Mouse (Mus musculus): Measurements from ENCODE around the gene Rtn1.

The Rtn1 gene

DNA sequence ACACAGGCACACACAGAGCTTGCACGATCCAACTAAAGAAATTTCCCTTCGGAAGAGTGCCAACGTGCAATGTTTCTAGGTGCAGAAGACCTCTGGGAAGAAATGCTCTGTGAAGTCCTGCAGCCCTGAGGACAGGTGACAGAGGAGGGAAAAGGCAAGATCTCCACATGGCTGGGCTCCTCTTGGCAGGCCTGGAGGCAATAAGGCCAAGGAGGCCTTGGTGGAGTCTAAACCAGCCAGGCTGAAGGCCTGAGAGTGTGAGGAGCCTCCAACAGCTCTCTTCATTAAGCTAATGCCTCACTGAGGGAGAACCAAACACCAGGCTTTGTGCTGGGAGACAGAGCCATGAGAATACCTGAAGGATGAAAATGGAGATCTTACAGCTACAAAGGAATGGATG is 183.5 kb downstream of the Rtn1 start:
- DNase-seq, result no peak

GRCm38 (mm10) chr12:72223557-72224102 is 185.2 kb downstream of the Rtn1 start:
- no peak for DNase-seq

- no peak for DNase-seq
These were observed 195.3 kb downstream of the Rtn1 start for GRCm38 (mm10) chr12:72213554-72213953.

DNA sequence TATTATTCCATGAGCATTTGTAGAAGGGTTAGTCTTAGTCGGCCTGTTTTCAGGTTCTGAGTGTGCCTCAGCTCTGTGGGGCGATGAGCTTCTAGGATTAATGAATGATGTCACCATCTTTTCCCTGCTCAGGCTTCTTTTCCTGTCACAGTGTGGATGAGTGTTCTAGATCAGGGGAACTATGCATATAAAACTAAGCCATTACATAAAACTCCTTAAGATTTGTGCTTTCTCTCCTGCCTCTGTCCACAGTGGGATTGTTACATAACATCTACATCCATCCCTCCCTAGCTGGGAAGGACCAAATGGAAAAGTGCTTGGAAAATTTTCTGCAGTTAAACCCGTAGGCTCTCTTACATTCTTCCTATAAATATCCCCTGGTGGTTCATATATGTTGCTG is 208.0 kb downstream of the Rtn1 start:
- DNase-seq, result no peak

DNA sequence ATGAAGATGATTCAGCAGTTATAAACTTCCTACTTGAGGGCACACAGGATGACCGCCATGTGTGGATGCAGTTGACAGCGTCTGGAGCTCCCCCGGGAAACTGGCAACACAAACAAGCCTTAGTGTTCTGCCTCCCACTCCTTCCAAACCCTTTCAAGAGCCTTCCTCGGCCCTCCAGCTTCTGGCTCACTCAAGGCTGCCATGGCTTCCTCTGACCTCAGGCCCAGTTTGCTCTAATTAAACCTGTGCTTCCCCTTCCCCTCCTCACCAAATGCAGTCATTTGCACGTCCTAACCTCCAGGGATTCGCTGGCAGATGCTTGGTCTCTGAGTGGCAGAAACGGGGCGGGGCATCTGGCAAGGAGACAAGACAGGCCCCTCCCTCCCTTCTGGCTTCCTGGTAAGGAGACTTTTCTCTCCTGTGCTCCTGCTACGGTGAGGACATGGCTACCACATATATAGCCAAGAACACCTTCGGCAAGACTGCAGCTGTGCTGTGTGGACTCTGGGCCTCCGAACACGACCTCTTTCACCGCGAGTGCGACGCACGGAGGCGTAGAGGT is 210.8 kb downstream of the Rtn1 start:
- DNase-seq, result no peak

- no peak for DNase-seq
These were observed 211.4 kb downstream of the Rtn1 start for GRCm38 (mm10) chr12:72197434-72197833.

GRCm38 (mm10) chr12:72184929-72185328 is 223.9 kb downstream of the Rtn1 start, which contains the start of gene Ccdc175:
Gene Ccdc175, minus strand, starts transcription at chr12:72185029.
- DNase-seq, result no peak

GRCm38 (mm10) chr12:72179561-72179960 is 229.3 kb downstream of the Rtn1 start:
- DNase-seq, result no peak

DNA sequence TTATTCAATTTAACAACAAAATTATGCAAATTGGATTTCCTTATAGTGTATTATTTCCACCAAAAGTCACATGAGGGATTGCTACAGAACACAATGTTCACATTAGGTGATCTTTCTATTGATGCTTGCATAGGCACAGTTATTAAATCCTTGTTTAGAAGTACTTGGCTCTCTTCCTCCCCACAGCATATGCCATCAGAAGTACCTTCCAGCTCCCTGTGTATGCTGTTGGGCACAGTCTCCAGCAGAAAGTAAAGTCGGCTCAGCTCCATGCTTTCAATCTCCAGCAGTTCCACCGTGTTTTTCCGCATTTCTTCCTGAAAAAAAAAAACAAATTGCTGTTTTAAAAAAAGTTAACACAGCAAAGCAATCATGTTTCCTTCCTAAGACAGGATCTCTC is 230.5 kb downstream of the Rtn1 start:
- no peak for DNase-seq

Measured in lung, adult 18-20 months (tissue).